Mouse (Mus musculus) cerebellum, adult (tissue): ENCODE measurements around the gene Ube2t.
A peak's percentile ranks its signal among the peaks of the same experiment; 100 is the strongest.

Source experiments
- ATAC-seq: cut with Nextera tagmentation; 2 replicates; pipeline ENCODE4 v1.9.2; 2017; ENCODE audit warnings: mild to moderate bottlenecking, moderate library complexity, mixed read lengths; ENCODE audit not compliant: insufficient number of reproducible peaks, low FRiP score, low TSS enrichment

Ube2t gene

DNA sequence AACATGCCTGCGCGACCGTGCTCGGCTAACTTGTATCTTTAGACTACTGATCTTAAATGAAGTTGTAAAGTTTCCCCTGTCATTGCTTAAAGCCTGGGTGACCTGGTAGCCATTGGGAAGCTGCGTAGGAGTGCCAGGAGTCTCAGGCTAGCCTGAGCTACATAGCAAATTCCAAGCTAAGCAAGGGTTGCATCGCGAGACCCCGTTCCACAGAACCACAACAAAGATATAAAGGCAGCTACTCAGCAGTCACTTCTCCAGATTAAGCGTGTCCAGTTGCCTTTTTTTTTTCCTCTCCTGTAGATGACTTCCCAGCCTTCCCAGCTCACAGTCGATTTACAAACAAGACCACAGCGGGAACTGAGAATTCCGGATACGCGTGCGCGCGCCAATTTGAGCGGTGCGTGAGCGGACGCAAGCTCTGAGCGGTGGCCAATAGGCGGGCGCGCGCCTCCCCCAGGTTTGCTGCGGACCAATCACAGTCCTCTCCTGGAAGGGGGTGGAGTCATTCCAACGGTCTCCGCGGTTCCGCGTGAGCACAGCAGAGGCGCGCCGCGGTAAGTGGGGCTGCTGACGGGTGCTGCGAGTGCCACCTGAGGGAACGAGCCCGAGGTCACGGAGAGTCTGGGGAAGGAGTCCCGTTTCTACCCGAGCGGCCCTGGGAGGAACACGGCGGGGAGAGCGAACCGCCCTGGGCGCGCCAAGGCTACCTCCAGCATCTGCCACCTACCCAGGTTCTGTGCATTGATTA, at the start of gene Ube2t:
Ube2t (plus strand) TSS at position 513 of the 751 bp plus-strand sequence.
- ATAC-seq: peak; percentile 99

DNA sequence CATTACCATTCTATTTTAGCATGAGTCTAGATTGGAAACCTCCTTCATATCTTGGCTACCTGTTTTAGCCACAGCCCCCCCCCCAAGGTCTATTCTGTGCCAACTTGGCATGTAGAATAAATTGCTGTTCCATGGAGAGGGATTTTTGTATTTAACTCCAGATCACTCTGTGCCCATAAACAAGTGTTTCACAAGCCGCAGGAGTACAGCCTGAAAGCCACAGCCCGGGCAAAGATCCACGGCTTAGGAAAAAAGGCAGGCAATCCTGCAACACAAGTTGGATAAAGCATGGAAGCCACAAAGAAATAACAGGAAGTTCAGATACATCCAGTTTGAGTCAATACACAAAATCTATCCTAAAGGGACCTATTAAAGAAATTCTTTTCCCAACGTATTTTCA, 48.8 kb upstream of the Ube2t start:
- no peak for ATAC-seq

DNA sequence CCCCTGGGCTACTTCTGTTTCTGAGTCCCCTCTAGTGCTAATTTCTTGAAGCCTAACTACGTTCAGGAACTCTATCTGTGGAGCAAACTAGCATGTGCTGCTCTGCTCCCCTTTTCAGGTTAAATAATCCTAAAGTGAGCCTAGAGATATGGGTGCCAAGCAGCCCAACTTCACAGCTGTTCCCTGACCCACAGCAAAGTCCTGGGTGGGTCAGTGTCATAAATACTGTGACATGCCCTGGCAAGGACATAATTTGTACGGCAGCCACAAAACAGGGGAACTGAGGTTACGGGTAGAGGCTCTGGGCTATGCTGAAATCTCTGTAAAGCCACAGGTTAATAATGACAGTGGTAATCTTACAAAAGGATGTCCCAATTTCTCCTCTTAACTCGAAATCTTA, 46.9 kb upstream of the Ube2t start:
- ATAC-seq: no peak

DNA sequence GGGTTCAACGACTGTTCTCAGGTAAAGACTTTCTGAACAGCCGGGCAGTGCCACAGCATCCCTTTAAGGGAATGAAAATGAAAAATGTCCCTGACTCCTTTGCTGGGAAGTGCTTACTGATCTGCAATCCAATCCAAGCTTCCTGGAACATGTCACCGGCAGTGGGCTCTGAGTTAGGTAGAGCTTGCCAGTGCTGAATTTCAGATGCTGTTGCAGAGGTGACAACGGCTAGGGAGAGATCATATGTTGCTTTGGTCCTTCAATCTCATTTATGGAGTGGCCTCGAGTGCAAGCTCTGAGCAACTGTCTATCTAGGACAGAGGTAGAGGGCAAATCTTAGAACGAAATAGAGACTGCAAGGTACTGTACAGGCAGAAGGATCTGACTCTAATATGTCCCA, 43.4 kb upstream of the Ube2t start:
- no peak for ATAC-seq

DNA sequence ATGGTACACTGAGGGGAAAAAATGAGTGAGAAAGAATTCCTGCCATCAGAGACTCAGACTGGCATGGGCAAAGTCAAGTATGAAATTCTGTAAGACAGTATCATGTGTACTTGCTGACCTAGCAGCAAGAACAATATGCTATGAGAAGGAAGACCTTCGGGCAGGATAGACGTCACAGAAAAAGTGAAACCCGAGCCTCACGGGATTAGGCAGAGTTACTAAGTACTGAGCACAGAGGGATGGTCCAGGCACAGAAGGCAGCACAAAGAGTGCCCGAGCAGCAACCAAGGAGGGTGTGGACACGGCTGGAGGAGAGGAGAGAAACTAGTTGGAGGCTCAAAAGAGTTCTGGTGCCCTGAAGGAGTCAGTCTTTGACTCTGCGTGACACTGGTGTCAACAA, 29.9 kb upstream of the Ube2t start:
- ATAC-seq: no peak

DNA sequence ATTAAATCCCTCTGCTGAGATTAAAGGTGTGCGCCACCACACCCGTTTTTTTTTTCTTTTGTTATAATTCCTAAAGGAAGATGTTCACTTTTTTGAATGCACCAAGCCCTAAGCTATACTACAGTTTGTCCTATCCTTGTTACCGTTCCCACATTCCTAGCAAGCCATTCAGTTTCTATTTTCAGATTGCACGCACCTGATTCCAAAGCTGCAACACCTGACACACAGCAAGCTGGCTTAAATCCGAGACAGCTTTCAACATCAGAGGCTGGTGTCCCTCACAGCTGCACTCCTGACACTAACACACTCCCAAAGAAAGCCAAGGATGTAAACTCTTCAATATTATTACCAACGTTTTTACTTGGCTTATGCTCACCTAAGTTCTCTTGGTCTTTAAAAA, 26.0 kb upstream of the Ube2t start:
- no peak for ATAC-seq

DNA sequence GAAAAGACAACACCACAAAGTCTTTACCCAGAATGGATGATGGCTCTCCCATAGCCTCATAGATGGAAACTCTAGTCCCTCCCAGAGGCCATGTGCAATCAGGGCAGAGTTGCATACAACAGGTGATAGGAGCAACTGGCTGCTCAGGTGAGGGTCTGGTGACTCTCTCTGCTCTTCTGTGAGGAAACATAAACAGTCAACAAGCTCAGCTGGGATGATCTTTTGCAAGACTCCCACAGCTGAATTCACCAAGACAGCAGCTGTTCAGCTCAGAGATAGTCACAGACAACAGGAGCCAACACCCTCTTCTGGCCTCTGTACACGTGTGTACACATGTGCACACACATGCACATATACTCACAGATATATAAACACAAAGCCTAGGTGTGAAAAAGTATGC, 24.1 kb upstream of the Ube2t start:
- ATAC-seq: no peak

DNA sequence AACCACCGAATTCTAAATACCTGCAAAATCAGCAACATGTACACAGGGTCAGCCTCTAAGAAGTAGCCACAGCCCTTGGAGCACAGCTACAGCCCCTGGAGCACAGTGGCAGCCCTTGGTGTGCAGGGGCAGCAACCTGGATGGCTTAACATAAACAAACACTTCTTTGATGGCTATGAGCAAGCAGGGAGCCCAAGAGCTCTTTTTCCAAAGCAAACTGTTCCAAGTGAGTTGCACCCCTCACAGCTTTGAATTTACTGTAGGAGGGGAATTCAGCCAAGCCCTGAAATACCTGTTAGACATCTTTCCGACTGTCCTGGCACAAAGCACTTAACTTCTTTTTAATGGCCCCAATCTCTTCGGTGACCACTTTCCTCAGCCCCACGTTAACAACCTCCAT, 21.5 kb upstream of the Ube2t start:
- no peak for ATAC-seq

DNA sequence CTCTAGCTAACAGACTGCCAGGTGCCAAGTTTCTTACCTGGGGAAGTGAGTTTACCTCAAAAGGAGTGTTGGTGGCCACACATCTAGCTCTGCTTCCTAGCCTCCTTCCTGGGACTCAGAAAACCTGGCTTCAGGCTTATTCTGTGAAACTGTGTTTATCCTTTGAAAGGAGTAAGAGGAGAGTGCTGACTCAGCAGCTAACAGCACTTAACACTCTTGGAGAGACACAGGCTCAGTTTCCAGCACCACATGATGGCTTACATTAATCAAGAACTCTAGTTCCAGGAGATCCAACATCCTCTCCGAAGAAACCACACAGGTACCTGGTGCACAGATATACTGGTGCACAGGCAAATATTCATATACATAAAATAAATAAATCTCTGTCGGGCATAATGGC, 19.5 kb upstream of the Ube2t start:
- no peak for ATAC-seq

DNA sequence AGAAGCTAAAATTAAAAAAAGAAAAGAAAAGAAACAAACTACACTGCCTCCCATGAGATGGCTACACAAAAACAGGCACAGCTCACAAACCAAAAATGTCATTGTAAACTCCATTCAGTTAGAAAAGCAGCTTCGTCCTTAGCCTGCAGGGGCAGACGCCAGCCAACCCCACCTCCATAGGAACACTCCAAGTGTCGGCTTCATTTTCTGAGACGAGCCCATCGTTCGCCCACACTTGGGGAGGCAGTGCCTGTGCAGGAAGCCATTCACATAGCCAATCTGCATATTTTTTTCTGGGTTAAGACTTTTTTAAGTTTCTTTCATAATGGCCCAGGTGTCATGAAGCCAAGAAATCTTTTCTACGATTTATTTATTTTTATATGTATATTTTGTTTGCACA, 14.8 kb upstream of the Ube2t start:
- ATAC-seq: no peak

DNA sequence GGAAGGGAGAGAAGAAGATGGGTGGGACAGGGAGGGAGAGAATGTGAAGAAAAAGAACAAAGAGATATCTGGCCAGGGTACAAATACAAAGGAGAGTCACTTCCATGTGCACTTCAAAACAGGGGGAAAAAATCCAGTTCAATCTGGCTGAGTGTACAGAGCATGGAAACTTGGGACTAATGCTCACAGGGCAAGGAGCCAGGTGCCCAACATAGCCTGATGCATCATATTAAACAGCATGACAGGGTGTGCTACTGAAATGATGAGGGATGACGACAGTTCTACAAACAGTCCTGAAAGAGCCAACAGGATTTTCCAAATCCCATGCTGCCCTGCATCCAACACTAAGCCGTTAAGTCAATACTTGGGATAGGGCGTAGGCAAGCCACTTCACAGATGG, 12.4 kb upstream of the Ube2t start:
- ATAC-seq: no peak

DNA sequence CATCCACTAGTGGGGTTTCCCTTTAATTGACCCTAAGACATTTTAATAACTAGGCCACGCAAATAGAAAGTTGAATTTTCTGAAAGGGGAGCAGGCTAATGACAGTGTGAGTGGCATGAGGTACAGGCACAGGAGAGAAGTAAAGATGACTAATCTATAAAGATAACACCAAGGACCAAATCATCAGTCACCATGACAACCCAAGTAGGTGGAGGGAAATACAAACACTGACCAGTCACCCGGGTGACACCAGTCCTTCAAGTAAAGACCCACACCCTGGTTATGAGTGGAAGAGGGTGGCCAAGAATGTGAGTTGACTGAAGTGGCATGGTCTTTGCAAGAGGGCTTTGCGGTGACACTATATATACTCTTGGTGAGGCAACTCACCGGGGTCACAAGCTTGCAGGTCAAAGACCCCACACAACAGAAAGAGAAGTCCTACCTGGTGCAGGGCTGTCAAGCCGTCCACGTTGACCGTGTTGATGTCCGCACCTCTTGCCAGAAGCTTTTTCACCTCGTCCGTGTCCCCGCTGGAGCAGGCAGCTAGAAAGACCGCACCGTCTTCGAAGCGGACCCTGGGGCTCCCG, 7.2 kb upstream of the Ube2t start:
- peak; percentile 23 for ATAC-seq

DNA sequence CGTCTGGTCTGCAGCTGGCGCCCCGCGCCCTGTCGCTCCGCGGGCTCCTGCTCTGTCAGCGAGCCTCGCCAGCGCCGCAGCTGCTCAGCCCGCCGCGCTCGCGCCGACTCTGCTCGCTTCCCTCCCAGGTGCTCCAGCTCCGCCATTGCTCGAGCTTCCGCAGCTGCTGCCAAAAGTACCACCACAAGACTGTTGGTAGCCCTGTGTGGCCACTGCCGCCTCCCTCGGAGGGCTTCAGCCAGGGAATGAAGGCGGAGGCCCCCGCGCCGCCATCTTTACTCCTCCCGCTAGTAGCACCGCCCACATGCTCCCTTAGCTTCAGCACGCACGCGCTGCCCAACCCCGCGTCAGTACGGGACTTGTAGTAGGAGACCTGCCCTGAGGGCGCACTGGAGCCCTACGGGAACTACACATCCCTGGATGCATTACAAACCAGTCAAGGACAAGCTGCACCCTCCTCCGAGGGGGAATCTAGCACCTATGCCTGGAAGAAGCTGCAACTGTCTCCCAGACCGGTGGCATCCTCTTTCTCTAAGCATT, 6.7 kb upstream of the Ube2t start, which contains the start of gene Ppp1r12b:
Ppp1r12b (minus strand) TSS at position 306 of the 540 bp plus-strand sequence.
- peak; percentile 100 for ATAC-seq

DNA sequence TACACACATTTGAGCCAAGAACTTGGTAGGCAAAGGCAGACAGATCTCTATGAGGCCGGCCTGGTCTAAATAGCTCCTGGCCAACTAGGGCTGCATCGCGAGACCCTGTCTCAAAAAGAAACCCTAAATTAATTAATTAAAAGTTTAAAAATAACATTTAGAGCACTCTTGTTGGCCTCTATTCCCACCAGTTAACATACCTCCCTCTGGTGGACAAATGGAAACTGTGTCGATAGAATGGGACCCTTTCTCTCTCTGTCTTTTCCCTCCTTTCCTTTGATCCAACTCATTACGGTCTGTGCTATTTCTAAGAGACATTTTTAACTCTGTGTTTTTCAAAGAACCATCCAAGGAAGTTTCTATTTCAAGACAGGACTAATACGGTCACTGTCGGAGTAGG, 1.7 kb upstream of the Ube2t start:
- no peak for ATAC-seq

DNA sequence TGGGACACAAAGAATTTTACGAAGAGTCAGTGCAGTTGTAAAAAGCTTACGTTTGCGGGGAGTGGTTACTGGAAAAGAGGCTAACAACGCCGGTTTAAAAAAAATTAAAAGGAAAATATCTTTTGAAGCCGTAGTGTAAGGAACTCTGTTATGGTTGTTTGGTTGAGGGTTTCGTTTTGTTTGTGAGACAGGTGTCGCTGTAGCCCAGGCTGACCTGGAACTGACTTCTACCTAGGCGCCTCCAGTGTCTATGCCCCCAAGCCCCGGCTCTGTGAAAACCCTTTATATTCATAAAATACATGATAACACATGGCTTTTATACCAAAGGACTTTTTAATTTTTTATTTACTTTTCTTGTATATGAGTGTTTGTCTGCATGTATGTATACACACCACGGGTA, 456 bp downstream of the Ube2t start:
- ATAC-seq: peak; percentile 46; the same call in 1 of the 2 replicates

DNA sequence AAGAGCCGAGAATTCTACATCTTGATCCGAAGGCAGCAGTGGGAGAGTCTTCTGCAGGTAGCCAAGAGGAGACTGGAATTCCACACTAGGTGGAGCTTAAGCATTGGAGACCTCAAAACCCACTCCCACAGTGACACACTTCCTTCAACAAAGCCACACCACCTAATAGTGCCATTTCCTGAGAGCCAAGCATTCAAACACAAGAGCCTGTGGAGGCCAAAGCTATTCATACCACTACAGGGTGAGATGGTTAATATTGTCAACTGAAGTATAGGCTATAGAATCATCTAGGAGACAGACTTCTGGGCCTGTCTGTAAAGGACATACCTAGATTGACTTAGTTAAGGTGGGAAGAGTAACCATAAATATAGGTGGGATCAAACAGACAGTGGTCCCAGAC, 3.1 kb downstream of the Ube2t start:
- ATAC-seq: no peak

DNA sequence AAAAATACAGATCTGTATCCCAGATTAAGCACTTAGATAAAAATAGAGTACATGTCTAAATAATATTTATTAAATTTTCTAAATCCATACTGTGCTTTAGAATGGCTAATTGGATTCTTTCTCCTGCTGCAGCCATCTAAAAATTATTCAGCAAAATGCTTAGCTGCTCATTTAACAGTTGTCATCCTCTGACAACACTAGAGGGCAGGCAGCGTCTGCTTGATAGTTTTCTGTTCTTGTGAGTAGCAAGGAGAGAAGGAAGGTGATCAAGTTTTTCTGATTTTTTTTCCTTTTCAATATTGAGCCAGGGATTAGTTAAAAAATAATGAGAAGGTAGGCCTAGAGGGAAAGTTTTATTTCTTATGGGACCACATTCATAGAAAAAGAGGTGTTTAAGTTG, 10.6 kb downstream of the Ube2t start:
- no peak for ATAC-seq

DNA sequence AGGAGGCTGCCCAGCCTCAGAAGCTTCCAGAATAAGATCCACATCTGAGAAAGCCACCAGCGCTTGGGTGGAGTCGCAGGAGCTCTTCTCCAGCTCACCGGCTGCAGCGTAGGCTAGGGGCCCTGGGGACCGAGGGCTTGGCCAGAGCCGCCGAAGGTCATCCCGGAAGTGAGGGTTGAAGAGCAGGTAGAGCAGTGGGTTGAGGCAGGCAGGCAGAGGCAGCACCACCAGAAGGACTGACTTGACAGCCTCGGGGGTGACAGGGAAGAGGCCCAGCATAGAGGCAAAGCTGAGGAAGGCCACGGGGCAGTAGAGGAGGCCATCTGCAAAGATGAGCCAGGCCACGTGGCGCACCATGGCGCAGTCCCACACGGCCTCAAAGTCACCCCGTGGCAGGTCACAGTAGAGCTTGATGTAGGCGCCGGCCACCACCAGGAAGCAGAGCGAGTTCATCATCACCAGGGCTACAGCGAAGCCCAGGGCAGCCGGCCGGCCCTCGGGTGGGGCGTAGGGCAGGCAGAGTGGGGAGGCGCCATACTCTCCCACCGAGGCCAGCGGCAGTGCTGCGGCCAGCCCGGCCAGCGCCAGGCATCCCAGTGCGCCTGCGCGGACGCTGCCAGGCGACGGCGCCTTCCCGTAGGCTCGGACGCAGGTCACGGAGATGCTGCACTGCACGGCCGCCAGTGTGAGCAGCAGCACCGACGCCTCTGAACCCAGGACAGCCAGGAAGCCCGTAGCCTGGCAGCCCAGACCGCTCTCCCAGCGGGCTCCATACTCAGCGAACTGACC, 25.0 kb downstream of the Ube2t start:
- peak; percentile 69 for ATAC-seq

DNA sequence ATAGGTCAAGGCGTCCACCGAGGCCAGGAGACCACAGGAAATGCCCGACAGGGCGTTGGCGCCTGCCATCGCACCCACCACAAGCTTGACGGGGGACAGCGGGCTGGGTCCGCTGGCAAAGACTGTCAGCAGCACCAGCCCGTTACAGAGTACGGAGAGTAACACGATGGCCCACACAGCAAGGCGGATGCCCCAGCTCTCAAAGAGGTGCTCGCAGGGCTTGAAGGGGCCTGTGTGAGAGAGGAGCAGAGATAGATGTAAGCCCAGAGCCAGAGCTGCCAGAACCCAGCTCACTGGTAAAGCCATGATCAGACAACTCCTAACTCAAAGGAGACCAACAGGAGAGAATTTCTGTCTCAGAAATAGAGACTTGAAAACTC, 25.6 kb downstream of the Ube2t start:
- ATAC-seq: no peak; the same call in 1 of the 2 replicates

DNA sequence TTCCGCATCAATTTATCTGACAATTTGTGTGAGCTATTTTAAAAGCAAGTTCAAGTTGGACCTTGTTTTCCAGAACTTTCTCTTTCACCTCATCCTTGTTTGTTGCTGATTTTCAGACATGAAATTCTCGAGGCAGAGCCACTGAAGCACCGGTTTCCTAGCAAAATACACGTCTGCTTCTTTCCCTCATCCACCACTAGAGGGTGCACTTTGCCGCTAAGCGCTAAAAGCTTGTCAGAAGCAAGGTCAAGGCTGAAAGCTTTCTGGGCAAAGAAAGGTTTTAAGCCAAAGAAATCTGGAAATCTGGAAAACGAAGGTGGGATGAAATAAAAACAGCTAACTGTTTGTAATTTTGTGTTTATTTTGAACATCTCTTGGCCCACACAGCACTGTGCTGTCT, 27.0 kb downstream of the Ube2t start:
- no peak for ATAC-seq

DNA sequence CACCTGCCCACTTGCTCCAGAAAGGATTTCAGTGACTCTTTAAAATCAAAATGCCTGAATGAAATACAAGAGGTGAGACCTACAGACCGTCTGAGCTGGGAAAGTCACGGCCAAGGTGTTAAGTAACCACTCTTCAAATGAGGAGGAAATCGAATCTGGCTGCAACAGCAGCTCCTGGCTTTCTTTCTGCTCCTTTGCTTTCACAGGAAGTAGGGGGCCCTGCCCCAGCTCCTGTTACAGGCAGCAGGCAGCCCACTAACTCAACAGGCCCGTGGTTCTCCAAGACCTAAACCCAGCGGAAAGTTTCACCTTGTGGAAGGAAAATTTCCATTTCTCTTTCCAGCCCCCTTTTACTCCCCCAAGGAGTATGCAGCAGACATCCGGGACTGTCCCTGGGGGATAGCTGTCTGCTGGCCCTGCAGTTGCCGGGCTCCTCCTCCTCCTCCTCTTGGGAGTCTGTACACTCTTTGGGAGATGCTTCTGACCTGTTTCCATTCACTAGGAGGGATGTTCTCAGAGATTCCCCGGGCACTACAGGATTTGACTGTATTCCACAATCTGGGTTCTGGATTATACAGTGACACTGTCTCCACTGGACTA, 29.8 kb downstream of the Ube2t start:
- no peak for ATAC-seq
